Mouse (Mus musculus) heart, embryonic 14.5 days (tissue): Measurements from ENCODE around the gene Icmt. TPM values are rescaled to one million over a fixed set of nuclear protein-coding genes. Genes with fewer than 3 reads are reported as not detected.

ENCODE experiments used
- ATAC-seq: fragments of 200-750 bp; cut with Nextera tagmentation; 2 replicates; pipeline ENCODE4 v1.8.0; 2017; ENCODE audit warnings: low read depth, moderate TSS enrichment; ENCODE audit not compliant: insufficient number of reproducible peaks, insufficient read depth, low FRiP score
- H3K27ac ChIP-seq, 2 experiments: fragments of 200-500 bp in 1 of 2; fragments of 300-500 bp in 1 of 2; sonication (generic) in 1 of 2; replicated peaks in 1 of 2; 2 replicates each; pipeline ENCODE4 v1.5.1; 2012 to 2014; ENCODE audit warnings: low read depth in 2 of 2, low read length in 2 of 2, control low read depth in 1 of 2, mild to moderate bottlenecking in 1 of 2, mixed read lengths in 1 of 2; ENCODE audit not compliant: control insufficient read depth in 1 of 2, insufficient read depth in 1 of 2
- H3K27me3 ChIP-seq: fragments of 300-500 bp; sonication (generic); 2 replicates; pipeline ENCODE4 v1.6.1; 2014; ENCODE audit warnings: mild to moderate bottlenecking, low read length, control low read depth; ENCODE audit not compliant: control insufficient read depth, insufficient read depth
- H3K36me3 ChIP-seq: fragments of 300-500 bp; sonication (generic); 2 replicates; pipeline ENCODE4 v1.6.1; 2014; ENCODE audit warnings: mild to moderate bottlenecking, control low read depth, low read length, mixed read lengths; ENCODE audit not compliant: control insufficient read depth, insufficient read depth
- H3K4me1 ChIP-seq, 2 experiments: fragments of 200-500 bp in 1 of 2; fragments of 300-500 bp in 1 of 2; sonication (generic) in 1 of 2; 2 replicates each; pipeline ENCODE4 v1.6.1; 2012 to 2014; ENCODE audit warnings: low read length in 2 of 2, control low read depth in 1 of 2, mixed read lengths in 1 of 2; ENCODE audit not compliant: control insufficient read depth in 2 of 2, insufficient read depth in 2 of 2
- H3K4me2 ChIP-seq: fragments of 300-500 bp; sonication (generic); 2 replicates; pipeline ENCODE4 v1.6.1; 2014; ENCODE audit warnings: mild to moderate bottlenecking, low read length
- H3K4me3 ChIP-seq, 2 experiments: fragments of 200-500 bp in 1 of 2; fragments of 300-500 bp in 1 of 2; sonication (generic) in 1 of 2; 2 replicates each; pipeline ENCODE4 v1.5.1; 2012 to 2014; ENCODE audit warnings: low read length in 2 of 2, mild to moderate bottlenecking in 2 of 2, control low read depth in 1 of 2, low read depth in 1 of 2, moderate library complexity in 1 of 2; ENCODE audit not compliant: control insufficient read depth in 1 of 2, insufficient read depth in 1 of 2
- H3K9ac ChIP-seq: fragments of 300-500 bp; sonication (generic); 2 replicates; pipeline ENCODE4 v1.6.1; 2014; ENCODE audit warnings: mild to moderate bottlenecking, low read length
- H3K9me3 ChIP-seq: fragments of 300-500 bp; sonication (generic); 2 replicates; pipeline ENCODE4 v1.6.1; 2016; ENCODE audit warnings: low read length, control low read depth; ENCODE audit not compliant: control insufficient read depth
- WGBS: fragments of 180-500 bp; shearing (Covaris S2); extraction: QIAGEN DNeasy Blood & Tissue Kit; methylation state at CpG from one replicate; pipeline ENCODE4 v1.1.7; 2014; 5-methylcytosine and 5-hydroxymethylcytosine counted together
- polyA plus RNA-seq: library from polyadenylated mRNA; unstranded; fragments of >200 nt; fragmentation: Nextera tagmentation; extraction: Ambion mirVana; gene quantifications from 2 replicates; pipeline ENCODE4 v1.2.1, GENCODE M21; 2014

Icmt gene
- polyA plus RNA-seq, 1 experiment from 2014 or later = 20.3 TPM

DNA sequence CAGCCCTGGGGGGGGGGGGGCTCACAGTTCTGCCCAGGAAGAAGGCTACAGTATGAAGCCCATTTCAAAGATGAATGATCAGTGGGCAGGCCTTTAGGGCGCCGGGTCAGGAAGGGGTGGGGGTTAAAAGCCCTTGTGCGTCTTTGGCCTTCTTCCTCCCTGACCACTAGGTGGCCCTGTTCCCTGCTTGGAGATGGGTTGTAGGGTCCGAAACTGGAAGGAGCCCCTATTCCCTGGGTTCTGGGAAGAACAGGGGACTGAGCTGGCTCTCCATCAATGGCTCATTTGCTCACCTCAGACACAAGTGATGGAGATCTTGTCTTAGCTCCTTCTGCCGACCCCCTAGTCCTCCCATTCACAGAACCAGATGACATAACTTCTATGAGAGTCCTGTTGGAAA lies 46.3 kb downstream of the Icmt start:
- Histone ChIP-seq H3K9me3 (no peaks in the 10 kb centered on the region), H3K36me3 (no peaks in the 10 kb centered on the region), H3K9ac (no peak overlapping the region), H3K27me3 (peaks cover 62% of the 10 kb centered on the region), H3K4me2 (no peak overlapping the region), H3K4me3 (no peak overlapping the region), H3K27ac (no peak overlapping the region), H3K4me1 (peaks cover 8 to 21% of the 10 kb centered on the region in 2 experiments)
- 11% methylated on average over 5 of the region's 5 CpGs for WGBS
- no peak for ATAC-seq

- peaks cover 61% of the 10 kb centered on the region for H3K27me3 ChIP-seq
- no peak overlapping the region for H3K4me3 ChIP-seq
- no peak for ATAC-seq
- WGBS = 52% methylated on average over 7 of the region's 7 CpGs
- no peak overlapping the region for H3K4me2 ChIP-seq
- H3K9me3 ChIP-seq = no peaks in the 10 kb centered on the region
- no peaks in the 10 kb centered on the region for H3K36me3 ChIP-seq
- H3K27ac ChIP-seq = no peak overlapping the region
- peaks cover 8% of the 10 kb centered on the region in 2 experiments; a peak in 3 of 4 replicates for H3K4me1 ChIP-seq
- no peak overlapping the region for H3K9ac ChIP-seq
These were observed 47.6 kb downstream of the Icmt start for GRCm38 (mm10) chr4:152344651-152345050.

DNA sequence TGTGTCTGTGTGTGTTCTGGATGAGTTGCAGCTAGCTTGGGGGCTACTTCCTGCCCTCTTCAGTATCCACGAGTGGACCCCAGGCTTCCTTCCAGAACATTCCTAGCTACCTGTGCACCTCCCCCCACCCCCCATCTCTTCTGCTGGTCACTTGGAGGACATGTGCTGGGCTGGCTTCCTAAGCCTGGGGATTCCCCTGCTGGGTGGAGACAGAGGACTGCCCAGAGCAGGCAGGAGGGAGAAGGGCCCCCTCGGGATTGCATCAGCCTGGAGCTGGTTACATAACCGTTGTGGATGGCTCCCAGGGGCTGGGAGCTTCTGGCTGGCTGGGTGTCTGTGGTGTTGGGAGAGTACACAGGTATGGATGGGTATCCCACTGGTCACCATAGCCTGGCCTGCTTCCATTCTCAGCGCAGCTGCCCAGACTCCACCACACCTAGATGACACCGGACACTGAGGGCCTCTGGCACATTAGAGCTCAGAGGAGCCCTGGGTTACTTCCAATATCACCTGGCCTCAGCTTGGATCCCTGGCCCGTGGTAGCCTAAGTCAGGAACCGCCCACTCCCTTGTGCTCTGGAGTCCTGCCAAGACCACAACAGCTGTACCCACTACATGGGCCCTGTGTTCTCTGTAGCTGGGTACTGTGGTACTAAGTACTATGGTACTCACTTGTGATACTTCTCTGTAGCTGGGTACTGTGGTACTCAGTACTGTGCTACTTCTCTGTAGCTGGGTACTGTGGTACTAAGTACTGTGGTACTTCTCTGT lies 48.3 kb downstream of the Icmt start:
- ATAC-seq = no peak
- H3K9me3 ChIP-seq = no peaks in the 10 kb centered on the region
- no peak overlapping the region for H3K9ac ChIP-seq
- peaks cover 8% of the 10 kb centered on the region in 2 experiments; a peak in 3 of 4 replicates for H3K4me1 ChIP-seq
- no peak overlapping the region for H3K4me3 ChIP-seq
- no peaks in the 10 kb centered on the region for H3K36me3 ChIP-seq
- no peak overlapping the region for H3K4me2 ChIP-seq
- H3K27ac ChIP-seq = no peak overlapping the region
- 38% methylated on average over 7 of the region's 7 CpGs for WGBS
- H3K27me3 ChIP-seq = peaks cover 61% of the 10 kb centered on the region

- H3K36me3 ChIP-seq = no peaks in the 10 kb centered on the region
- H3K4me3 ChIP-seq = no peak overlapping the region
- no peak overlapping the region for H3K4me2 ChIP-seq
- ATAC-seq = no peak
- 14% methylated on average over 17 of the region's 17 CpGs for WGBS
- H3K9me3 ChIP-seq = no peaks in the 10 kb centered on the region
- peaks cover 50% of the 10 kb centered on the region for H3K27me3 ChIP-seq
- peaks cover 6 to 7% of the 10 kb centered on the region in 2 experiments; a peak in 3 of 4 replicates for H3K4me1 ChIP-seq
- H3K27ac ChIP-seq = no peak overlapping the region
- H3K9ac ChIP-seq = no peak overlapping the region
These were observed 52.9 kb downstream of the Icmt start for GRCm38 (mm10) chr4:152349837-152350381.

DNA sequence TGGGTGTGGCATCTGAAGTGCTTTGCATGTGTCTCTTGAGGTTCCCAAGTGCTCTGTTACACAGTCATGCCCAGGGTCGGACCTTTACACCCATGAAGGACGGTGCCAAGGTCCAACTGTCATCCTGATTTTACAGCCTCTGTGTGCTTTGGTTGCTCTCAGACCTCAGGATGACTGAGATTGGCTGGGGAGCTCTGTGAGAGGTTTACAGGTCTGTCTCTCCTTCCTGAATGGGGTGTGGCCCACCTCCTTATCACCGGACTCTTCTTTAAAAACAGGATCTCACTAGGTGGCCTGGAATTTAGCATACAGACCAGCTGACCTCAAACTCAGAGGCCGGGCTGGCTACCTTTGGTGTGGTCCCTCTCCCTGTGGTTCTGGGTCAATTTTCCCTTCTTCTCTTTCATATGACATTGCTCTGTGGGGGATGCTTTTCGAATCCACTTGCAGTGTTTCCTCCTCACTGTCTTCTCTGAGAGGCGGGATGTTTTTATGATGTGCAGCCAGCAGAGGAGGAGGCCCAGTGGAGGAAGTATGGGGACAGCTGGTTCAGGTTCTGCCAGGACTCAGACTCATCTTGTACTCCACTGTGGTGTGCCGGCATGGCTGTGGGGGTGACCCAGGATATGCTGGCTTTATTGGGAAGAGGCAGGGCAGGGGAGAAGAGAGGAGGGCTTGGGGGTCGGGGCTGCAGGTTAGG lies 53.8 kb downstream of the Icmt start:
- no peak for ATAC-seq
- Histone ChIP-seq H3K27me3 (peaks cover 52% of the 10 kb centered on the region), H3K9ac (no peak overlapping the region), H3K4me1 (peaks cover 0 to 3% of the 10 kb centered on the region in 2 experiments; a peak in 1 of 4 replicates), H3K9me3 (no peaks in the 10 kb centered on the region), H3K27ac (no peak overlapping the region), H3K4me2 (no peak overlapping the region), H3K36me3 (no peaks in the 10 kb centered on the region), H3K4me3 (no peak overlapping the region)
- WGBS = 18% methylated on average over 8 of the region's 8 CpGs

DNA sequence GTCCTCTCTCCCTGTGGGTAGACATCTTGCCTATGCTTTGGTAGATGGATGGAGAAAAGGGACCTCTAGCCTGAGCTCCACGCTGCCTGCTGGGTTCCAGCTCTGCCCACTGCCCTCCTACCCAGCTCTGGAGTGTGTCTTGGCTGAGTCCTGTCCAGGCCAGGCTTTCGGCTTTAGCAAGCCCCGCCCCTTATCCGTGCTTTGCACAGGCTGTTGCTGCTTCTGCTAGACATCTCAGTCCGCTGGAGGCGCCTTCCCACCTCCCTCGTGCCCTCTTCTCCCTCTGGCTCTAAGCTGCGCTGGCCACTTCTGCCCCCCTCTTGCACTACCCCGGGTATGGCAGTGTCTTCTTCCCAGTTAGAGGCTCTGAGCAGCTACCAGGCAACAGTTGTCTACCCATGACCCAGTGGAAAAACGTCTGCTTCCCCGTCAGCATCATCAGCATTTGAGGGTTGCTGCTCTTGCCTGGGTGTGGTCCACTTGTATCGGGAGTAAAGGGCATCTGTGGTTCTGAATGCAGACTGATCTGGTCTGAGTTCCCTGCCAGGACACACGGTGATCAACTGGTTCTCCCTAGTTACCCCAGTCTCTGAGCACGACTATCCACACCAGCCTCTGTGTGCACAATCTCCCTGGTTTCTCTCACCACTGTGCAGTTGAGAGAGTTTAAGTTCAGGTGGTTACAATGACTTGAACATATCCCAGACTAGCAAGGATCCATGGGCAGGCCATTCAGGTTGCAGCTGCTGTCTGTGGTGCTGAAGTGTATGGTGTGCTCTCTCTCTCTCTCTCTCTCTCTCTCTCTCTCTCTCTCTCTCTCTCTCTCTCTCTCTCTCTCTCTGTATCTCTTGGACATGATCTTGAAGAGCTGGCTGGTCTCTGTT lies 54.6 kb downstream of the Icmt start:
- no peaks in the 10 kb centered on the region for H3K4me1 ChIP-seq
- ATAC-seq = no peak
- H3K4me2 ChIP-seq = no peak overlapping the region
- H3K9me3 ChIP-seq = no peaks in the 10 kb centered on the region
- H3K4me3 ChIP-seq = no peak overlapping the region
- 12% methylated on average over 14 of the region's 14 CpGs for WGBS
- no peak overlapping the region for H3K9ac ChIP-seq
- peaks cover 56% of the 10 kb centered on the region for H3K27me3 ChIP-seq
- no peak overlapping the region for H3K27ac ChIP-seq
- H3K36me3 ChIP-seq = no peaks in the 10 kb centered on the region
